Mouse (Mus musculus) spleen, postnatal 4 days (tissue): ENCODE results near the gene Galnt15.

Experiments
- DNase-seq, 2 experiments: peaks; one replicate each; pipeline ENCODE4 v3.0.0; 2022; ENCODE audit warnings: low spot score in 2 of 2

The Galnt15 gene

GRCm38 (mm10) chr14:32036482-32036881, 7.7 kb downstream of the Galnt15 start:
- no peak for DNase-seq

GRCm38 (mm10) chr14:32037661-32038252, 9.0 kb downstream of the Galnt15 start:
- DNase-seq: no peak

GRCm38 (mm10) chr14:32042108-32042507, 13.3 kb downstream of the Galnt15 start:
- no peak for DNase-seq

- DNase-seq: no peak
Measured at GRCm38 (mm10) chr14:32046357-32046756, 17.6 kb downstream of the Galnt15 start.

- no peak for DNase-seq
Measured at GRCm38 (mm10) chr14:32050171-32050570, 21.4 kb downstream of the Galnt15 start.

- DNase-seq: no peak
Measured at GRCm38 (mm10) chr14:32053895-32054294, 25.1 kb downstream of the Galnt15 start.

GRCm38 (mm10) chr14:32054788-32055187, 26.0 kb downstream of the Galnt15 start:
- no peak for DNase-seq

GRCm38 (mm10) chr14:32055781-32056180, 27.0 kb downstream of the Galnt15 start:
- DNase-seq: no peak

GRCm38 (mm10) chr14:32056675-32057074, 27.9 kb downstream of the Galnt15 start:
- peak; percentile 47 to 82 for DNase-seq

- no peak for DNase-seq
Measured at GRCm38 (mm10) chr14:32057664-32058063, 28.9 kb downstream of the Galnt15 start.

- no peak for DNase-seq
Measured at GRCm38 (mm10) chr14:32061398-32061797, 32.6 kb downstream of the Galnt15 start.

- DNase-seq: no peak
Measured at GRCm38 (mm10) chr14:32072807-32073206, 44.0 kb downstream of the Galnt15 start.

- DNase-seq: no peak
Measured at GRCm38 (mm10) chr14:32073211-32073685, 44.5 kb downstream of the Galnt15 start.

- DNase-seq: no peak
Measured at GRCm38 (mm10) chr14:32073901-32074300, 45.1 kb downstream of the Galnt15 start.

- peak; percentile 63 to 86 for DNase-seq
Measured at GRCm38 (mm10) chr14:32076896-32077575, 48.2 kb downstream of the Galnt15 start.

GRCm38 (mm10) chr14:32081026-32081425, 52.2 kb downstream of the Galnt15 start:
- DNase-seq: no peak

- no peak for DNase-seq
Measured at GRCm38 (mm10) chr14:32082891-32083290, 54.1 kb downstream of the Galnt15 start.

- DNase-seq: no peak
Measured at GRCm38 (mm10) chr14:32083466-32083865, 54.7 kb downstream of the Galnt15 start.

GRCm38 (mm10) chr14:32084761-32085485, 56.1 kb downstream of the Galnt15 start, which contains the start of gene Oxnad1:
Oxnad1 (plus strand) TSS chr14:32085374.
- no peak for DNase-seq

GRCm38 (mm10) chr14:32085486-32086201, 56.9 kb downstream of the Galnt15 start, which contains the start of gene Dph3:
Dph3 (minus strand) TSS chr14:32085729.
- peak; percentile 99 for DNase-seq

GRCm38 (mm10) chr14:32086226-32086625, 57.4 kb downstream of the Galnt15 start:
- no peak for DNase-seq
